Mouse (Mus musculus) C2C12 (cell line): ENCODE data around the gene Ugt2a3.
"Not testable (repeated sequence)": the region's sequence is repeated elsewhere in the genome, so short reads cannot be mapped to it uniquely, and the experiment has no call there.

ENCODE experiments used
- CEBPB ChIP-seq: IDR thresholded peaks from one replicate; pipeline ENCODE4 v1.6.1; 2011; ENCODE audit warnings: low read depth, mild to moderate bottlenecking, control low read depth, moderate library complexity
- CTCF ChIP-seq: IDR thresholded peaks from one replicate; pipeline ENCODE4 v1.5.1; 2011; ENCODE audit not compliant: control insufficient read depth, insufficient read depth, insufficient read length
- FOSL1 ChIP-seq: IDR thresholded peaks from one replicate; pipeline ENCODE4 v1.8.0; 2011; ENCODE audit warnings: mild to moderate bottlenecking, low read length; ENCODE audit not compliant: poor library complexity, insufficient read depth, severe bottlenecking
- MAX ChIP-seq: IDR thresholded peaks from one replicate; pipeline ENCODE4 v1.6.1; 2011; ENCODE audit warnings: mild to moderate bottlenecking, control low read depth
- MYOD1 ChIP-seq: IDR thresholded peaks from one replicate; pipeline ENCODE4 v1.6.1; 2011; ENCODE audit warnings: low read depth; ENCODE audit not compliant: control insufficient read depth, insufficient read length
- MYOG ChIP-seq: IDR thresholded peaks from one replicate; pipeline ENCODE4 v1.6.1; 2011; ENCODE audit not compliant: control insufficient read depth, insufficient read length; ENCODE audit errors: extremely low read depth
- USF1 ChIP-seq: IDR thresholded peaks from one replicate; pipeline ENCODE4 v1.6.1; 2011; ENCODE audit warnings: low read depth, mild to moderate bottlenecking, control low read depth, moderate library complexity

DNA sequence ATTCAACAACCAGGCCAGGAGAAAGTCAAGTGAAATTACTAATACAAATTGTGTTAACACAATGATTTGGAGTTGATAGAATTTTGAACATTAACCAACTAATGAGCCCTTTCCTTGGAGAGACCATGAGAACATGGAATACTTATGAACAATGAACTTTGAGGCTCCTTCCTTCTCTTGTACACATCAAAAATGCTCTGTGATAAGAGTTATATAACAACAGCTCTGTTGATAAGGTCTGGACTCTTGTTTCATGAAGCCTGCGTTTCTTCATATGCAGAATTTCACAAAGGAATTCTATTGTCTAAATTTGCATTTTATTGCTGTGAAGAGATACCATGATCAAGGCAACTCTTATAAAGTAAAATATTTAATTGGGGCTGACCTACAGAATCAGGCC is 12.2 kb upstream of the Ugt2a3 start:
- TF ChIP-seq CTCF, FOSL1, MAX, CEBPB, MYOD1, USF1, MYOG: not testable (repeated sequence)
